Mouse (Mus musculus): ENCODE data around the gene Dnajc3.
A peak's percentile ranks its signal among the peaks of the same experiment; 100 is the strongest.

Dnajc3 gene

GRCm38 (mm10) chr14:118937533-118938492 lies at the start of gene Dnajc3:
Gene Dnajc3 (plus strand): TSS chr14:118937976.
- peak; percentile 100 for DNase-seq

GRCm38 (mm10) chr14:118890101-118890500 lies 47.7 kb upstream of the Dnajc3 start:
- no peak for DNase-seq

GRCm38 (mm10) chr14:118895228-118895627 lies 42.5 kb upstream of the Dnajc3 start:
- DNase-seq, result no peak

- no peak for DNase-seq
Measured at GRCm38 (mm10) chr14:118895655-118896054, 42.1 kb upstream of the Dnajc3 start.

GRCm38 (mm10) chr14:118899940-118900339 lies 37.8 kb upstream of the Dnajc3 start:
- no peak for DNase-seq

GRCm38 (mm10) chr14:118900911-118901310 lies 36.9 kb upstream of the Dnajc3 start:
- no peak for DNase-seq

- no peak for DNase-seq
Measured at GRCm38 (mm10) chr14:118903397-118903796, 34.4 kb upstream of the Dnajc3 start.

- no peak for DNase-seq
Measured at GRCm38 (mm10) chr14:118903867-118904562, 33.8 kb upstream of the Dnajc3 start.

GRCm38 (mm10) chr14:118907592-118907991 lies 30.2 kb upstream of the Dnajc3 start:
- DNase-seq, result no peak

GRCm38 (mm10) chr14:118909872-118910271 lies 27.9 kb upstream of the Dnajc3 start:
- no peak for DNase-seq

GRCm38 (mm10) chr14:118910332-118911222 lies 27.2 kb upstream of the Dnajc3 start:
- peak; percentile 54 for DNase-seq

- no peak for DNase-seq
Measured at GRCm38 (mm10) chr14:118911521-118911920, 26.3 kb upstream of the Dnajc3 start.

GRCm38 (mm10) chr14:118913651-118914050 lies 24.1 kb upstream of the Dnajc3 start:
- no peak for DNase-seq

GRCm38 (mm10) chr14:118919025-118919424 lies 18.8 kb upstream of the Dnajc3 start:
- DNase-seq, result no peak

GRCm38 (mm10) chr14:118920654-118921053 lies 17.1 kb upstream of the Dnajc3 start:
- DNase-seq, result no peak

GRCm38 (mm10) chr14:118922251-118922650 lies 15.5 kb upstream of the Dnajc3 start:
- no peak for DNase-seq

- peak; percentile 25 for DNase-seq
Measured at GRCm38 (mm10) chr14:118922667-118923184, 15.1 kb upstream of the Dnajc3 start.

GRCm38 (mm10) chr14:118924673-118925615 lies 12.8 kb upstream of the Dnajc3 start, which contains the start of gene Dzip1:
Gene Dzip1 (minus strand): TSS chr14:118925460.
- peak; percentile 52 for DNase-seq

- DNase-seq, result no peak
Measured at GRCm38 (mm10) chr14:118928565-118928964, 9.2 kb upstream of the Dnajc3 start.

GRCm38 (mm10) chr14:118929779-118930178 lies 8.0 kb upstream of the Dnajc3 start:
- no peak for DNase-seq

GRCm38 (mm10) chr14:118930777-118931176 lies 7.0 kb upstream of the Dnajc3 start:
- DNase-seq, result no peak
